Mouse (Mus musculus) midbrain, embryonic 12.5 days (tissue): ENCODE measurements around the gene Znrf3. TPM values are rescaled to one million over a fixed set of nuclear protein-coding genes. Genes with fewer than 3 reads are reported as not detected.

Experiments
- ATAC-seq: fragments of 200-750 bp; cut with Nextera tagmentation; 2 replicates; pipeline ENCODE4 v1.8.0; 2017; ENCODE audit warnings: low read depth, moderate TSS enrichment, moderate library complexity; ENCODE audit not compliant: low FRiP score
- H3K27ac ChIP-seq: fragments of 300-500 bp; sonication (generic); replicated peaks from 2 replicates; pipeline ENCODE4 v1.5.1; 2016; ENCODE audit warnings: mild to moderate bottlenecking
- H3K27me3 ChIP-seq: fragments of 300-500 bp; sonication (generic); 2 replicates; pipeline ENCODE4 v1.6.1; 2016; ENCODE audit warnings: mild to moderate bottlenecking
- H3K36me3 ChIP-seq: fragments of 300-500 bp; sonication (generic); 2 replicates; pipeline ENCODE4 v1.6.1; 2016
- H3K4me1 ChIP-seq: fragments of 300-500 bp; sonication (generic); 2 replicates; pipeline ENCODE4 v1.6.1; 2016
- H3K4me2 ChIP-seq: fragments of 300-500 bp; sonication (generic); replicated peaks from 2 replicates; pipeline ENCODE4 v1.6.1; 2016; ENCODE audit warnings: mild to moderate bottlenecking, moderate library complexity
- H3K4me3 ChIP-seq: fragments of 300-500 bp; sonication (generic); 2 replicates; pipeline ENCODE4 v1.5.1; 2016; ENCODE audit warnings: mild to moderate bottlenecking
- H3K9ac ChIP-seq: fragments of 300-500 bp; sonication (generic); replicated peaks from 2 replicates; pipeline ENCODE4 v1.6.1; 2016; ENCODE audit warnings: mild to moderate bottlenecking, moderate library complexity
- H3K9me3 ChIP-seq: fragments of 300-500 bp; sonication (generic); 2 replicates; pipeline ENCODE4 v1.6.1; 2016; ENCODE audit warnings: mild to moderate bottlenecking
- WGBS: fragments of 180-500 bp; shearing (Covaris S2); methylation state at CpG from one replicate; pipeline ENCODE4 v1.1.7; 2016; 5-methylcytosine and 5-hydroxymethylcytosine counted together
- polyA plus RNA-seq: library from polyadenylated mRNA; unstranded; fragments of >200 nt; fragmentation: Nextera tagmentation; extraction: Ambion mirVana; gene quantifications from 2 replicates; pipeline ENCODE4 v1.2.1, GENCODE M21; 2016

Znrf3 gene
- polyA plus RNA-seq, 1 experiment from 2014 or later: 8.8 TPM

DNA sequence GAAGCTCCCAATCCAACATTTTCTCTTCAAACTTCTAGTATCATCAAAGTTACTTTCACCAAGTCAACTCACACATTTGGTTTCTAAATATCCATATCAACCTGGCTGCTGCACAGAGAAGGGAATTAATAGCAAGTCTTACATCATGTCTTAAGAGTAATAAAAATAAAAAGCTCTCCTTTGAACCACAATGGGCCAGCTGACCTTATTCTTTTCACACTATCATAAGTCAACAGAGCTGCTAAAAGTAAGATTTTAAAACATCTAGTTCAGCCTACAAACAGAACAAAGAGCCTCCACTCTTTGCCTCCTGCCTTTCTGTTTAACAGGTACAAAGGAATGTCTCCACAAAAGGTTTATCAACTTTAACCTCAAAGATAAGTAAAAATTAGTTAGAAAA lies 7.7 kb downstream of the Znrf3 start:
- Histone ChIP-seq H3K4me3 (no peak overlapping the region), H3K27me3 (no peaks in the 10 kb centered on the region), H3K4me2 (no peak overlapping the region), H3K36me3 (no peaks in the 10 kb centered on the region), H3K4me1 (peaks cover 12% of the 10 kb centered on the region), H3K27ac (no peak overlapping the region), H3K9ac (no peak overlapping the region), H3K9me3 (no peaks in the 10 kb centered on the region)
- ATAC-seq: no peak

GRCm38 (mm10) chr11:5435493-5435892 lies 9.2 kb downstream of the Znrf3 start:
- no peak overlapping the region for H3K27ac ChIP-seq
- no peak overlapping the region for H3K9ac ChIP-seq
- no peaks in the 10 kb centered on the region for H3K9me3 ChIP-seq
- no peak for ATAC-seq
- H3K4me2 ChIP-seq: no peak overlapping the region
- 94% methylated on average over 1 of the region's 1 CpGs for whole genome bisulfite sequencing
- no peaks in the 10 kb centered on the region for H3K36me3 ChIP-seq
- H3K4me3 ChIP-seq: no peak overlapping the region
- H3K4me1 ChIP-seq: peaks cover 10% of the 10 kb centered on the region
- H3K27me3 ChIP-seq: no peaks in the 10 kb centered on the region

DNA sequence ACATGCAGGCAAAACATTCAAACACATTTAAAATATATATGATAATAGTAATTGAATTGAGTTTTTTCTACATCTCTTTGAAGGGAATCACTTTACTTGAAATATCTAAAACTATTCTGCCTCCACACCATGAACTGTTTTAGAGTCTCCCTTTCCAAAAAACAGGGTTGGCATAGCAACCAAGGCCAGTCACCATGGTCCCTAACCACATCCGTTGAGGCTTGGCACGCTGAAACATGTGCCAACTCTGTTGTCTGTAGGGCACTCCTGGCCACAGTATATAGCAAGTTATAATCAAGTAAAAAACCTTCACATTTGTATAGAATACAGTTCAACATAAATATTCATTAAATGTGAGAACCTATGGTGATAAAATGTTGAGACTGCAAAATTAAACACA lies 12.3 kb downstream of the Znrf3 start:
- no peak overlapping the region for H3K27ac ChIP-seq
- WGBS: 88% methylated on average over 2 of the region's 2 CpGs

DNA sequence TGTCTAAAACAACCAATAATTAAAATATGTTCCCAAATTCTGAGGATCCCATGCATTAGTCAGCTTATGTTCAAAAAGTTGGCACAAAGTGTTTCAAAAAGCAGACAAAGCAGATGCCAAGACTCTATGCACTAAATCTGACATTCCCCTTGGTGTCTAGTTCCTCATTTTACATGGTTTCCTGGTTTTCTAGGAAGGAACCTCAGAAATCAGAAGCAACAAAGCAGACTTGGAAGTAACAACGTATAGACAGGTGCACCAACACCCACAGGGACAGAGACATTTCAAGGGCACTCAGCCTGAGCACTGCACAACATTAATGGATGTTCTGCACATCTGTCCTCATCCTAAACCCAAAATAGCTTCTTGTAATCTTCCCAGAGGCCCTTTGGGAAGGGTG lies 13.8 kb downstream of the Znrf3 start:
- no peaks in the 10 kb centered on the region for H3K9me3 ChIP-seq
- no peak overlapping the region for H3K4me2 ChIP-seq
- H3K4me1 ChIP-seq: peaks cover 9% of the 10 kb centered on the region; the same call in 1 of the 2 replicates
- no peak overlapping the region for H3K27ac ChIP-seq
- H3K27me3 ChIP-seq: no peaks in the 10 kb centered on the region
- no peak overlapping the region for H3K9ac ChIP-seq
- H3K4me3 ChIP-seq: no peak overlapping the region
- H3K36me3 ChIP-seq: no peaks in the 10 kb centered on the region
- 61% methylated on average over 1 of the region's 1 CpGs for WGBS
- ATAC-seq: no peak

More for the DNA sequence above, 12.3 kb downstream of the Znrf3 start:
- H3K9ac ChIP-seq: no peak overlapping the region
- no peak for ATAC-seq
- no peak overlapping the region for H3K4me3 ChIP-seq
- no peaks in the 10 kb centered on the region for H3K27me3 ChIP-seq
- no peak overlapping the region for H3K4me2 ChIP-seq
- H3K4me1 ChIP-seq: peaks cover 9% of the 10 kb centered on the region; the same call in 1 of the 2 replicates
- no peaks in the 10 kb centered on the region for H3K36me3 ChIP-seq
- no peaks in the 10 kb centered on the region for H3K9me3 ChIP-seq

DNA sequence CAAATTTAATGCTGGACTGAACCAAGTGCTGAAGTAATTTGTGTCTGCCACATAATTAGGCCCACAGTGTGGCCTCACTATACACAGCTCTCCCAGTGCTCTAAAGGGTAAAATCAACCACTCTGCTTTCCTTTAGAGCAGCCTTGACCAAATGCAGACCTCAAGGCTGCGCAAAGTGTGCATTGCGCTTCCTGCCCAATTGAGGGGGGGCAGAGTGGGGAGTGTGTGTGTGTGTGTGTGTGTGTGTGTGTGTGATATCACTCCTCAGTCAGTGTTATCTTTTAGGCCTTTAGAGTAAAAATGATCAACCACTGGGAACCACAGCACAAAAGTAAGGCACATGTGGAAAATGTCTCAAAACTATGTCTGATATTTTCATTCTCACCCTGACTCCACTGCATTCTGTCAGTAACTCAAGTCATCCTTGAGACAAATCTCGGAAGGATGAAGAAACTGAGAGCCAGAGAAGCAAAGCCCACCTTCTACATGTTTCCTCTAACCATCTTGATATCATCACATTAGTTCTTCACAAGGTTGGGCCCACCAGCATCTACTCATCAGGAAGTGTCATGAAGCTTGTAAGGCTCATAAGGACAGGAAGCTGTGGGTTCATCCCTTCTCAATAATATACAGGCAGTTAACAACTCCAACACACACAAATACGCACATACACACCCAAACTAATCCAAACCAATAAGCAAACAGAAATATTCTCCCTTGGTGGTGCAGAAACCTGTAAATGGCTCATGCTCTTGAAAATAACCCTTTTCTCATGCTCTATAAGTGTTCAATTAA lies 15.1 kb downstream of the Znrf3 start:
- H3K4me1 ChIP-seq: 0 out of 2 replicates have a peak, but pooled peaks cover 7% of the 10 kb centered on the region
- 91% methylated on average over 4 of the region's 4 CpGs for WGBS

GRCm38 (mm10) chr11:5427251-5427650 lies 17.4 kb downstream of the Znrf3 start:
- 82% methylated on average over 3 of the region's 3 CpGs for WGBS
- Histone ChIP-seq H3K4me2 (no peak overlapping the region), H3K4me3 (no peak overlapping the region), H3K36me3 (no peaks in the 10 kb centered on the region), H3K27ac (no peak overlapping the region), H3K4me1 (peaks cover 7% of the 10 kb centered on the region; the same call in 1 of the 2 replicates), H3K9me3 (no peaks in the 10 kb centered on the region), H3K9ac (no peak overlapping the region), H3K27me3 (no peaks in the 10 kb centered on the region)
- ATAC-seq: no peak

More for the DNA sequence above, 15.1 kb downstream of the Znrf3 start:
- Histone ChIP-seq H3K9ac (no peak overlapping the region), H3K4me2 (no peak overlapping the region), H3K27ac (no peak overlapping the region), H3K9me3 (no peaks in the 10 kb centered on the region), H3K36me3 (no peaks in the 10 kb centered on the region), H3K27me3 (no peaks in the 10 kb centered on the region), H3K4me3 (no peak overlapping the region)
- ATAC-seq: no peak

DNA sequence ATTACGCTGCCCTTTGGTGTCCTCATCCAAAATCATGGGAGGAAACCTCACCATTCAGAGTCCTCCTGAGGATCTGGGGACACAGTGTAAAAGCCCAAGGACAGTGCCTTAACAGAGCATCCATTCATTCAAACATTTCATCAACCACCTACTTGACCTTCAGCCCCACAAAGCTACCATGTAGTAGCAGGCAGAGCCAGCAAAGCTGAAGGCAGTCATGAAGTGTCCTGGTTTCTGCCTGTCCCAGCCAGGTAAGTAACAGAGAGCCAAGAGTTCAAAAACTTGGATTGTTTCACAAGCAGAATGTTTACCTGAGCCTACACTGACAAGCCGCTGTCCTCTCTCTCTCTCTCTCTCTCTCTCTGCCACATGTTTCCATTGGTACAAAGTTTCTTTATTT lies 18.3 kb downstream of the Znrf3 start:
- Histone ChIP-seq H3K9ac (no peak overlapping the region), H3K36me3 (no peaks in the 10 kb centered on the region), H3K27me3 (no peaks in the 10 kb centered on the region), H3K27ac (no peak overlapping the region), H3K4me2 (no peak overlapping the region), H3K4me1 (peaks cover 8% of the 10 kb centered on the region; the same call in 1 of the 2 replicates), H3K9me3 (no peaks in the 10 kb centered on the region), H3K4me3 (no peak overlapping the region)
- no peak for ATAC-seq
- WGBS: 96% methylated on average over 2 of the region's 2 CpGs

DNA sequence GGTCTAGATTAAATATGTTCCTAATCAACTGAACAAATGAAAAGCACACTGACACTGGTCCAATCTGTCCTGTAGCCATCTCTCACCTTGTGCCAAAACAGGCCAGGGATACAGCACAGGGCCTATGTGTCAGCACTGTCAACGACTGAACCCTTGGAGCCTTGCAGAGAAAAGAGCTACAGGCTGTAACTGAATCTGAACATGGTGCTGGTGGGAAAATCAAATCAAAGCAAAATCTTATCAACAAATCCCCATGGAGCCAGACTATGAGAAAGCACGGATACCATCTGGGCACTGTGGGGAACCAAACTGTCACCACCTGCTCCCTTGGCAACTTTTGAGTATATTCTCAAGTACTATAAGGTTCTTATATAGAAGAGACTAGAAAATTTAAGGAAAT lies 19.5 kb downstream of the Znrf3 start:
- Histone ChIP-seq H3K9me3 (no peaks in the 10 kb centered on the region), H3K36me3 (no peaks in the 10 kb centered on the region), H3K4me2 (no peak overlapping the region), H3K27ac (no peak overlapping the region), H3K4me3 (no peak overlapping the region), H3K4me1 (peaks cover 4% of the 10 kb centered on the region; the same call in 1 of the 2 replicates), H3K27me3 (no peaks in the 10 kb centered on the region), H3K9ac (no peak overlapping the region)
- 54% methylated on average over 2 of the region's 2 CpGs for WGBS
- no peak for ATAC-seq

DNA sequence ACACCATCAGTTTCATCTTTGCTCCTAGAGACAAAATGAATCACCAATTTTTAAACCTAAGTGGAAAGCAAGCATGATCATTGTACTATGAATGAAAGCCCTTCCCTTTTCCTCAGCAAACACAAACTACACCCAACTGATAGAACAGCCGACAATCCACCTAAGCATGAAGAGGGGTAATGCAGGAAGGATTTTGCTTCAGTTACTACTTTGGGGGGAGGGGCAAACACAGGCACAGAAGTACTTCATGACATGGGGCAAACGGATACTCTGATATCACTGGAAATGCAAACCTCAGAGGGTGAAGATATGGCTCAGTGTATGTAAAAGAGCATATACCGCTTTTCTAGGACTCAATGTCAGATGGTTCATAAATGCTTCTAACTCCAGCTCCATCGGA lies 20.5 kb downstream of the Znrf3 start:
- Histone ChIP-seq H3K9me3 (no peaks in the 10 kb centered on the region), H3K27me3 (no peaks in the 10 kb centered on the region), H3K4me3 (no peak overlapping the region), H3K27ac (no peak overlapping the region), H3K36me3 (no peaks in the 10 kb centered on the region), H3K4me1 (peaks cover 9% of the 10 kb centered on the region; the same call in 1 of the 2 replicates), H3K9ac (no peak overlapping the region), H3K4me2 (no peak overlapping the region)
- 84% methylated on average over 4 of the region's 4 CpGs for WGBS
- ATAC-seq: no peak

DNA sequence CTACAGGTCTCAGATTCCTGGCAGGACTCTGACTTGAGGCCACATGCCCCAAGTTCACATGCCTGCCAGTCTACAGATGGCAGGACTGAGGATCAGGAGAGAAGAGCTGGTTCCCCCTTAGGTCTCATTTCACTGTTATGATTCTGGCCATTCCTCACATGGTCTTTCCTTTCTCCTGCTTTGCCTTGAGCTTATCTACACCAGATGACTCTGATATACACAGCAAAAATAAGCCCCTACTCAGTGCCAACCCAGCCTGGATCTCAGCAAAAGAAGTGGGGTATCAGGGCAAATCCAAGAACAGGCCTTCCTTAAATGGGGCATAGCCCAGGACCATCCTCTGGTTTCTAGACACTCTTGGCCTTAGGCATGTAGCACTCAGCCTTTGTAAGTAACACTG lies 21.6 kb downstream of the Znrf3 start:
- no peak overlapping the region for H3K9ac ChIP-seq
- H3K27ac ChIP-seq: no peak overlapping the region
- no peaks in the 10 kb centered on the region for H3K27me3 ChIP-seq
- no peaks in the 10 kb centered on the region for H3K9me3 ChIP-seq
- H3K4me1 ChIP-seq: peaks cover 9% of the 10 kb centered on the region; the same call in 1 of the 2 replicates
- no peak overlapping the region for H3K4me2 ChIP-seq
- no peak for ATAC-seq
- H3K36me3 ChIP-seq: no peaks in the 10 kb centered on the region
- no peak overlapping the region for H3K4me3 ChIP-seq

- Histone ChIP-seq H3K36me3 (no peaks in the 10 kb centered on the region), H3K9me3 (no peaks in the 10 kb centered on the region), H3K9ac (no peak overlapping the region), H3K27ac (no peak overlapping the region), H3K4me2 (no peak overlapping the region), H3K27me3 (no peaks in the 10 kb centered on the region), H3K4me1 (peaks cover 9% of the 10 kb centered on the region; the same call in 1 of the 2 replicates), H3K4me3 (no peak overlapping the region)
- ATAC-seq: no peak
- WGBS: 52% methylated on average over 1 of the region's 1 CpGs
Observed at GRCm38 (mm10) chr11:5422252-5422636, 22.4 kb downstream of the Znrf3 start.

DNA sequence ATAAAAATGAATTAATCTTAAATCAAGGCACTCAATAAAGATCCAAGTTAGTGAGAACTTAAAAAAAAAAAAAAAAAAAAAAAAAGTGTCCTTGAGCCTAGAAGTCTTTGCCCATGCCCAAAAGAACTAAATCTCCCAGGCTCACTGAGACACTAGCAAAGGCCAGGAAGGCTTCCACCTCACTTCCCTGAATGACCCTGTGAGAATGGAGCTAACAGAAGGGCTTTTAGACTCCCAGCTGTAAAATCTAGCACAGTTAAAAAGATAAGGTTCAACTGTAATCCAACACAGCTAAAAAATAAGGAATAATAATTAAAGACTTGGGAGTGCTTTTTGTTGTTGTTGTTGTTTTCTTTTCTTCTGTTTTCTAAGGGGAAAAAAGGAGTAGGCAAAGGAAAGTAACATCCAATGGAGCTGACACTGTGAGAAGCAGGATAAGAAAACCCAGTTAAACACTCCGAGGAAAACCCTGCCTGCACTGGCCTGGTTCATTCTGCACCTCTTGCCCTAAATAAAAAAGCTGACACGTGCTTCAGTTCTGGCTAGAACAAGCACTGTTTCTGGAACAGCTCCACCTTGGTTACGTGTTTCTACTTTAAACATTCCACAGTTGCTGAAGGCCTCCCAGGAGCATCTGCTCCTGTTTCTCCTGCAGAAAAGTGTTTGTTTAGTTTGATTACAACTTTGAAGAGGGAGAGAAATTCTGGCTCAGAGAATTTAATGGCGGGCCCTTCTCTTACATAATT lies 23.0 kb downstream of the Znrf3 start:
- ATAC-seq: no peak
- H3K4me1 ChIP-seq: peaks cover 13% of the 10 kb centered on the region
- no peaks in the 10 kb centered on the region for H3K36me3 ChIP-seq
- H3K9me3 ChIP-seq: no peaks in the 10 kb centered on the region
- no peak overlapping the region for H3K4me2 ChIP-seq
- no peak overlapping the region for H3K9ac ChIP-seq
- H3K27ac ChIP-seq: no peak overlapping the region
- WGBS: 49% methylated on average over 4 of the region's 4 CpGs
- H3K27me3 ChIP-seq: no peaks in the 10 kb centered on the region
- no peak overlapping the region for H3K4me3 ChIP-seq
